Mouse (Mus musculus): ENCODE data around the gene Sez6l. TPM values are rescaled to one million over a fixed set of nuclear protein-coding genes. Genes with fewer than 3 reads are reported as not detected.

The Sez6l gene
- polyA plus RNA-seq (2015; fragmentation: Nextera tagmentation; extraction: Ambion mirVana) = 1.3 and 1.4 TPM in 2 replicates

GRCm38 (mm10) chr5:112576993-112577670 is at the start of gene Sez6l:
Gene Sez6l (minus strand): TSS chr5:112577185.
- WGBS = under 1% methylated on average over 46 of the region's 50 CpGs
- Histone ChIP-seq H3K9me3 (replicated peaks) (no peaks in the 10 kb centered on the region), H3K4me3 (replicated peaks) (peak within 1 kb of the TSS; percentile 43), H3K36me3 (no peaks in the 10 kb centered on the region), H3K27me3 (peaks cover 78% of the 10 kb centered on the region), H3K9ac (no peak within 1 kb of the TSS), H3K4me2 (replicated peaks) (peak within 1 kb of the TSS; percentile 72), H3K4me1 (peaks cover 22% of the 10 kb centered on the region), H3K27ac (replicated peaks) (no peak within 1 kb of the TSS)
- ATAC-seq (ENCODE audit: insufficient number of reproducible peaks, low FRiP score, low TSS enrichment, low read depth) = 0 out of 2 replicates have a peak, but pooled peaks have one; percentile 25

GRCm38 (mm10) chr5:112625555-112626160 is 48.7 kb upstream of the Sez6l start:
- H3K27me3 ChIP-seq = no peaks in the 10 kb centered on the region
- no peaks in the 10 kb centered on the region for H3K36me3 ChIP-seq
- no peaks in the 10 kb centered on the region for H3K9me3 ChIP-seq (replicated peaks)
- H3K4me2 ChIP-seq (replicated peaks) = peak overlapping the region; percentile 32; the same call in 1 of the 2 replicates
- ATAC-seq (ENCODE audit: insufficient number of reproducible peaks, low FRiP score, low TSS enrichment, low read depth) = no peak
- peaks cover 18% of the 10 kb centered on the region for H3K4me1 ChIP-seq
- WGBS = 46% methylated on average over 31 of the region's 31 CpGs
- no peak overlapping the region for H3K4me3 ChIP-seq (replicated peaks)
- H3K9ac ChIP-seq = no peak overlapping the region
- H3K27ac ChIP-seq (replicated peaks) = no peak overlapping the region

- WGBS = 26% methylated on average over 2 of the region's 2 CpGs
- Histone ChIP-seq H3K4me3 (replicated peaks) (no peak overlapping the region), H3K27ac (replicated peaks) (no peak overlapping the region), H3K36me3 (no peaks in the 10 kb centered on the region), H3K27me3 (peaks cover 4% of the 10 kb centered on the region; the same call in 1 of the 2 replicates), H3K9me3 (replicated peaks) (no peaks in the 10 kb centered on the region), H3K4me1 (peaks cover 14% of the 10 kb centered on the region), H3K9ac (no peak overlapping the region), H3K4me2 (replicated peaks) (no peak overlapping the region)
- no peak for ATAC-seq (ENCODE audit: insufficient number of reproducible peaks, low FRiP score, low TSS enrichment, low read depth)
Observed at GRCm38 (mm10) chr5:112622946-112623345, 46.0 kb upstream of the Sez6l start.

- Histone ChIP-seq H3K4me2 (replicated peaks) (no peak overlapping the region), H3K27ac (replicated peaks) (no peak overlapping the region), H3K4me3 (replicated peaks) (no peak overlapping the region), H3K27me3 (peaks cover 4% of the 10 kb centered on the region; the same call in 1 of the 2 replicates), H3K9me3 (replicated peaks) (no peaks in the 10 kb centered on the region), H3K9ac (no peak overlapping the region), H3K4me1 (no peaks in the 10 kb centered on the region), H3K36me3 (no peaks in the 10 kb centered on the region)
- WGBS = 55% methylated on average over 3 of the region's 3 CpGs
- no peak for ATAC-seq (ENCODE audit: insufficient number of reproducible peaks, low FRiP score, low TSS enrichment, low read depth)
Observed at GRCm38 (mm10) chr5:112620256-112620655, 43.3 kb upstream of the Sez6l start.

- Histone ChIP-seq H3K4me1 (no peaks in the 10 kb centered on the region), H3K4me3 (replicated peaks) (no peak overlapping the region), H3K4me2 (replicated peaks) (no peak overlapping the region), H3K27ac (replicated peaks) (no peak overlapping the region), H3K9me3 (replicated peaks) (no peaks in the 10 kb centered on the region), H3K27me3 (peaks cover 4% of the 10 kb centered on the region; the same call in 1 of the 2 replicates), H3K9ac (no peak overlapping the region), H3K36me3 (no peaks in the 10 kb centered on the region)
- WGBS = 88% methylated on average over 3 of the region's 3 CpGs
- ATAC-seq (ENCODE audit: insufficient number of reproducible peaks, low FRiP score, low TSS enrichment, low read depth) = no peak
Observed at GRCm38 (mm10) chr5:112619344-112619743, 42.4 kb upstream of the Sez6l start.

GRCm38 (mm10) chr5:112617602-112618247 is 40.7 kb upstream of the Sez6l start:
- H3K9me3 ChIP-seq (replicated peaks) = no peaks in the 10 kb centered on the region
- H3K9ac ChIP-seq = no peak overlapping the region
- H3K36me3 ChIP-seq = no peaks in the 10 kb centered on the region
- H3K27me3 ChIP-seq = peaks cover 4% of the 10 kb centered on the region; the same call in 1 of the 2 replicates
- H3K4me1 ChIP-seq = no peaks in the 10 kb centered on the region
- no peak overlapping the region for H3K4me3 ChIP-seq (replicated peaks)
- H3K27ac ChIP-seq (replicated peaks) = no peak overlapping the region
- peak; percentile 15; the same call in 1 of the 2 replicates for ATAC-seq (ENCODE audit: insufficient number of reproducible peaks, low FRiP score, low TSS enrichment, low read depth)
- no peak overlapping the region for H3K4me2 ChIP-seq (replicated peaks)
- whole genome bisulfite sequencing = 47% methylated on average over 16 of the region's 16 CpGs

GRCm38 (mm10) chr5:112615946-112616617 is 39.1 kb upstream of the Sez6l start:
- Histone ChIP-seq H3K27me3 (peaks cover 4% of the 10 kb centered on the region; the same call in 1 of the 2 replicates), H3K4me2 (replicated peaks) (no peak overlapping the region), H3K9me3 (replicated peaks) (no peaks in the 10 kb centered on the region), H3K27ac (replicated peaks) (no peak overlapping the region), H3K4me1 (0 out of 2 replicates have a peak, but pooled peaks cover 3% of the 10 kb centered on the region), H3K9ac (no peak overlapping the region), H3K36me3 (no peaks in the 10 kb centered on the region), H3K4me3 (replicated peaks) (no peak overlapping the region)
- WGBS = 79% methylated on average over 7 of the region's 7 CpGs
- ATAC-seq (ENCODE audit: insufficient number of reproducible peaks, low FRiP score, low TSS enrichment, low read depth) = no peak

GRCm38 (mm10) chr5:112607867-112608516 is 31.0 kb upstream of the Sez6l start:
- Histone ChIP-seq H3K27me3 (no peaks in the 10 kb centered on the region), H3K9ac (no peak overlapping the region), H3K4me2 (replicated peaks) (no peak overlapping the region), H3K4me1 (peaks cover 42% of the 10 kb centered on the region), H3K4me3 (replicated peaks) (no peak overlapping the region), H3K27ac (replicated peaks) (0 out of 2 replicates have a peak overlapping the region, but pooled peaks have one; percentile 28), H3K9me3 (replicated peaks) (no peaks in the 10 kb centered on the region), H3K36me3 (no peaks in the 10 kb centered on the region)
- 25% methylated on average over 9 of the region's 9 CpGs for WGBS
- 0 out of 2 replicates have a peak, but pooled peaks have one; percentile 24 for ATAC-seq (ENCODE audit: insufficient number of reproducible peaks, low FRiP score, low TSS enrichment, low read depth)

- Histone ChIP-seq H3K27ac (replicated peaks) (no peak overlapping the region), H3K36me3 (no peaks in the 10 kb centered on the region), H3K9me3 (replicated peaks) (no peaks in the 10 kb centered on the region), H3K4me3 (replicated peaks) (no peak overlapping the region), H3K4me2 (replicated peaks) (no peak overlapping the region), H3K27me3 (no peaks in the 10 kb centered on the region), H3K9ac (no peak overlapping the region), H3K4me1 (peaks cover 42% of the 10 kb centered on the region)
- 57% methylated on average over 2 of the region's 2 CpGs for WGBS
- ATAC-seq (ENCODE audit: insufficient number of reproducible peaks, low FRiP score, low TSS enrichment, low read depth) = no peak
Observed at GRCm38 (mm10) chr5:112607119-112607518, 30.1 kb upstream of the Sez6l start.

GRCm38 (mm10) chr5:112605371-112605770 is 28.4 kb upstream of the Sez6l start:
- Histone ChIP-seq H3K27me3 (no peaks in the 10 kb centered on the region), H3K36me3 (no peaks in the 10 kb centered on the region), H3K9ac (no peak overlapping the region), H3K4me1 (peaks cover 43% of the 10 kb centered on the region), H3K27ac (replicated peaks) (no peak overlapping the region), H3K9me3 (replicated peaks) (no peaks in the 10 kb centered on the region), H3K4me3 (replicated peaks) (no peak overlapping the region), H3K4me2 (replicated peaks) (no peak overlapping the region)
- no peak for ATAC-seq (ENCODE audit: insufficient number of reproducible peaks, low FRiP score, low TSS enrichment, low read depth)
- 52% methylated on average over 14 of the region's 14 CpGs for WGBS
